Mouse (Mus musculus) kidney, embryonic 14.5 days (tissue): Measurements from ENCODE around the gene Hmga1. TPM values are rescaled to one million over a fixed set of nuclear protein-coding genes. Genes with fewer than 3 reads are reported as not detected.

Experiments used
- ATAC-seq: fragments of 200-750 bp; cut with Nextera tagmentation; 2 replicates; pipeline ENCODE4 v1.8.0; 2017; ENCODE audit warnings: moderate number of reproducible peaks, mild to moderate bottlenecking, moderate TSS enrichment, moderate library complexity; ENCODE audit not compliant: low FRiP score, low TSS enrichment
- H3K27ac ChIP-seq: fragments of 300-500 bp; sonication (generic); 2 replicates; pipeline ENCODE4 v1.5.1; 2014; ENCODE audit warnings: low read depth, mild to moderate bottlenecking, low read length, moderate library complexity, mixed read lengths
- H3K27me3 ChIP-seq: fragments of 300-500 bp; sonication (generic); 2 replicates; pipeline ENCODE4 v1.6.1; 2014; ENCODE audit warnings: mild to moderate bottlenecking, low read length; ENCODE audit not compliant: control insufficient read depth, insufficient read depth
- H3K36me3 ChIP-seq: fragments of 300-500 bp; sonication (generic); 2 replicates; pipeline ENCODE4 v1.6.1; 2014; ENCODE audit warnings: low read length, mixed read lengths; ENCODE audit not compliant: control insufficient read depth, insufficient read depth
- H3K4me1 ChIP-seq: fragments of 300-500 bp; sonication (generic); 2 replicates; pipeline ENCODE4 v1.6.1; 2014; ENCODE audit warnings: low read length, mixed read lengths; ENCODE audit not compliant: control insufficient read depth, insufficient read depth
- H3K4me2 ChIP-seq: fragments of 300-500 bp; sonication (generic); replicated peaks from 2 replicates; pipeline ENCODE4 v1.6.1; 2014; ENCODE audit warnings: low read depth, mild to moderate bottlenecking, low read length
- H3K4me3 ChIP-seq: fragments of 300-500 bp; sonication (generic); 2 replicates; pipeline ENCODE4 v1.5.1; 2014; ENCODE audit warnings: mild to moderate bottlenecking, low read length
- H3K9ac ChIP-seq: fragments of 300-500 bp; sonication (generic); 2 replicates; pipeline ENCODE4 v1.6.1; 2014; ENCODE audit warnings: low read depth, mild to moderate bottlenecking, low read length, moderate library complexity
- H3K9me3 ChIP-seq: fragments of 300-500 bp; sonication (generic); 2 replicates; pipeline ENCODE4 v1.6.1; 2016; ENCODE audit warnings: low read length; ENCODE audit not compliant: control insufficient read depth
- WGBS: fragments of 180-500 bp; shearing (Covaris S2); extraction: QIAGEN DNeasy Blood & Tissue Kit; methylation state at CpG from one replicate; pipeline ENCODE4 v1.1.7; 2014; 5-methylcytosine and 5-hydroxymethylcytosine counted together
- polyA plus RNA-seq: library from polyadenylated mRNA; unstranded; fragments of >200 nt; fragmentation: Nextera tagmentation; extraction: Ambion mirVana; gene quantifications from 2 replicates; pipeline ENCODE4 v1.2.1, GENCODE M21; 2014

The Hmga1 gene
- polyA plus RNA-seq, 1 experiment from 2014 or later, result 355 TPM

DNA sequence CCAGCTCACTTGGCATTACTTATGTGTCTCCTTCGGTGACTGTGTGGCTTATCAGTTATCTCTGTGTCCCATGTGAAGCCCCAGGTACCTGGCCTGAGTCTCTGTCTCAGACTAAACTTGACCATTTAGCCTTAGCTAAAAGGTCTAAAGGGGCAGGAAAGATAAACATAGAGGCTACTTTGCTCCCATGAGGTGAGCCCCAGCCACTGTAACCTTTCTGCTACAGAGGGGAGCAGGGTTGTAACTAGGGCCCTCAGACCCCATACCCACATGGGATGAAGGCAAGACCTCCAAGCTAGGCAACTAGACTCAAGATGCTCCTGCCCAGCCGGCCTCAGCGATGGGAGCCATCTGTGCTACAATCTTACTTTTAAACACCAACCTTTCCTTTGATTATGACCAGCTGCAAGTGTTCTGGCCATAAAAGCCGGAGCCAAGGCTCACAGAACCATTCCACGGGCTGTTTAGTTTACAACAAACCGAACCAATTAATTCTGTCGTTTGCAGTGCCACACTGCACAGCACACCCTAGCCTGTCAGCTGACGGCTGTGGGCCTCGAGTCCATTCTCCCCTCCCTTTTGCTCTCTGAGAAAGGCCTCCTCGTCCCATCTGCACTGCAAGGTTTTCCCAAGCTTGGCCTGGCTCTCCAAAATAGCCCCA is 18.9 kb downstream of the Hmga1 start:
- no peak overlapping the region for H3K27ac ChIP-seq
- H3K9ac ChIP-seq, result no peak overlapping the region
- no peaks in the 10 kb centered on the region for H3K4me1 ChIP-seq
- ATAC-seq, result no peak
- no peak overlapping the region for H3K4me3 ChIP-seq
- whole genome bisulfite sequencing, result 32% methylated on average over 10 of the region's 10 CpGs
- no peaks in the 10 kb centered on the region for H3K9me3 ChIP-seq
- H3K4me2 ChIP-seq, result no peak overlapping the region
- peaks cover 40% of the 10 kb centered on the region for H3K36me3 ChIP-seq
- no peaks in the 10 kb centered on the region for H3K27me3 ChIP-seq

- Histone ChIP-seq H3K4me2 (no peak overlapping the region), H3K36me3 (peaks cover 49% of the 10 kb centered on the region)
These were observed 19.8 kb downstream of the Hmga1 start for GRCm38 (mm10) chr17:27576056-27576455.

GRCm38 (mm10) chr17:27577468-27577867 is 21.2 kb downstream of the Hmga1 start:
- H3K4me3 ChIP-seq, result no peak overlapping the region
- H3K4me2 ChIP-seq, result no peak overlapping the region
- no peaks in the 10 kb centered on the region for H3K4me1 ChIP-seq
- WGBS, result 63% methylated on average over 6 of the region's 6 CpGs
- H3K36me3 ChIP-seq, result peaks cover 59% of the 10 kb centered on the region
- no peak for ATAC-seq
- no peaks in the 10 kb centered on the region for H3K27me3 ChIP-seq
- no peak overlapping the region for H3K9ac ChIP-seq
- H3K27ac ChIP-seq, result no peak overlapping the region
- H3K9me3 ChIP-seq, result no peaks in the 10 kb centered on the region

More at GRCm38 (mm10) chr17:27576056-27576455, 19.8 kb downstream of the Hmga1 start:
- Histone ChIP-seq H3K27me3 (no peaks in the 10 kb centered on the region), H3K9ac (no peak overlapping the region), H3K9me3 (no peaks in the 10 kb centered on the region), H3K4me3 (no peak overlapping the region), H3K4me1 (no peaks in the 10 kb centered on the region), H3K27ac (no peak overlapping the region)
- ATAC-seq, result no peak
- 78% methylated on average over 7 of the region's 7 CpGs for WGBS

- Histone ChIP-seq H3K27ac (no peak overlapping the region), H3K36me3 (peaks cover 63% of the 10 kb centered on the region), H3K27me3 (no peaks in the 10 kb centered on the region), H3K4me2 (no peak overlapping the region), H3K4me1 (no peaks in the 10 kb centered on the region), H3K9me3 (no peaks in the 10 kb centered on the region), H3K9ac (no peak overlapping the region), H3K4me3 (no peak overlapping the region)
- WGBS, result 96% methylated on average over 10 of the region's 10 CpGs
- no peak for ATAC-seq
These were observed 22.2 kb downstream of the Hmga1 start for GRCm38 (mm10) chr17:27578487-27578886.

DNA sequence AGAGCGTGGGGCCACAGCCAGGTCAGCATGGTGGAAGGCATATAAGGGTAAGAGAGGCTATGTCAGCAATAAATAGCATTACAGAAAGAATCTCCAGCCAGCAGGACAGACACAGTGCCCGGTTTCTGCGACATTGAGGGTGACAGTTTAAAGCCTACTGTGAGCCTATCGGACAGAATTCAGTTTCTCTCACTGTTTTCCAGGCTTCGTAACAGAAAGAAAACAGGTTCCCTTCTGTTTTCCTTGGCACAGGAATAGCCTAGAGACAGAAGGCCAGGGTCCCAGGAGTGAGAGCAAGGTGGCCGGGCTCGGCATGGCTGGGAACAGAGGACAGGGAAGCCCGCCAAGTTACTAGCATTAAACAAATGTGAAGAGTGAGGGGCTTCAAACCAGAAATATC is 23.5 kb downstream of the Hmga1 start:
- H3K4me2 ChIP-seq, result no peak overlapping the region
- H3K9ac ChIP-seq, result no peak overlapping the region
- H3K36me3 ChIP-seq, result peaks cover 64% of the 10 kb centered on the region
- H3K4me3 ChIP-seq, result no peak overlapping the region
- H3K27ac ChIP-seq, result no peak overlapping the region
- no peaks in the 10 kb centered on the region for H3K27me3 ChIP-seq
- H3K4me1 ChIP-seq, result no peaks in the 10 kb centered on the region
- no peaks in the 10 kb centered on the region for H3K9me3 ChIP-seq
- no peak for ATAC-seq
- WGBS, result 82% methylated on average over 8 of the region's 8 CpGs

- Histone ChIP-seq H3K9me3 (no peaks in the 10 kb centered on the region), H3K36me3 (peaks cover 65% of the 10 kb centered on the region), H3K4me2 (no peak overlapping the region), H3K4me1 (no peaks in the 10 kb centered on the region), H3K27ac (no peak overlapping the region), H3K27me3 (no peaks in the 10 kb centered on the region), H3K4me3 (no peak overlapping the region), H3K9ac (no peak overlapping the region)
- WGBS, result 83% methylated on average over 19 of the region's 20 CpGs
- no peak for ATAC-seq
These were observed 24.2 kb downstream of the Hmga1 start for GRCm38 (mm10) chr17:27580392-27581068.

- no peaks in the 10 kb centered on the region for H3K4me1 ChIP-seq
- peaks cover 63% of the 10 kb centered on the region for H3K36me3 ChIP-seq
- H3K9ac ChIP-seq, result no peak overlapping the region
- no peak overlapping the region for H3K4me3 ChIP-seq
- H3K27ac ChIP-seq, result no peak overlapping the region
- 90% methylated on average over 13 of the region's 13 CpGs for WGBS
- no peaks in the 10 kb centered on the region for H3K27me3 ChIP-seq
- H3K9me3 ChIP-seq, result no peaks in the 10 kb centered on the region
- no peak for ATAC-seq
- no peak overlapping the region for H3K4me2 ChIP-seq
These were observed 27.0 kb downstream of the Hmga1 start for GRCm38 (mm10) chr17:27583185-27583894.

DNA sequence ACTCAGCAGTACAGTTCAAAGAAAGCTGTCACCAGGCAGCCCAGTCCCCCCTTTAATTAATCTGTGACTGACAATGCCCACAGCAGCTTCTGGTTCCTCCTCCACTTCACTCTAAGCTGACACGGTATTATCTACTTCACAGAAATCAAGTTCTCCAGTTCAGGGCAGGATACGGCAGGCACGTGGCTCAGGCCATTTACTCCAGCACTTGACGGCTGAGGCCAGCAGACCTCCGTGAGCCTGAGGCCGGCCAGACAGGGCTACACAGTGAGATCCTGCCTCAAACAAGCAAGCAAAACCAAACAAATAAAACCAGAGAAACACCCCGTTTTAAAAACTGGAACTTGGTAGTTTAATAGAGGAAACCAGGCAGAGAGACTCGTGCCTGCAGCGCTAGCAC is 30.4 kb downstream of the Hmga1 start:
- Histone ChIP-seq H3K4me2 (no peak overlapping the region), H3K9ac (no peak overlapping the region), H3K36me3 (peaks cover 44% of the 10 kb centered on the region), H3K9me3 (no peaks in the 10 kb centered on the region), H3K4me1 (no peaks in the 10 kb centered on the region), H3K4me3 (no peak overlapping the region), H3K27ac (no peak overlapping the region), H3K27me3 (no peaks in the 10 kb centered on the region)
- 59% methylated on average over 9 of the region's 9 CpGs for WGBS
- no peak for ATAC-seq

GRCm38 (mm10) chr17:27587252-27587651 is 31.0 kb downstream of the Hmga1 start:
- ATAC-seq, result no peak
- no peaks in the 10 kb centered on the region for H3K9me3 ChIP-seq
- H3K36me3 ChIP-seq, result peaks cover 40% of the 10 kb centered on the region

More at GRCm38 (mm10) chr17:27587252-27587651, 31.0 kb downstream of the Hmga1 start:
- no peaks in the 10 kb centered on the region for H3K4me1 ChIP-seq
- no peaks in the 10 kb centered on the region for H3K27me3 ChIP-seq
- H3K4me2 ChIP-seq, result no peak overlapping the region
- H3K4me3 ChIP-seq, result no peak overlapping the region
- 87% methylated on average over 12 of the region's 12 CpGs for WGBS
- no peak overlapping the region for H3K27ac ChIP-seq
- no peak overlapping the region for H3K9ac ChIP-seq
